Mouse (Mus musculus) ES-E14 (cell line): ENCODE results near the gene AC131692.1. TPM values are rescaled to one million over a fixed set of nuclear protein-coding genes. Genes with fewer than 3 reads are reported as not detected.

Source experiments
- DNase-seq: peaks from one replicate; pipeline ENCODE4 v3.0.0-alpha.2; 2013; ENCODE audit warnings: low read depth, low spot score
- H3K27ac ChIP-seq: 2 replicates; pipeline ENCODE4 v1.5.1; 2012; ENCODE audit warnings: low read depth, mild to moderate bottlenecking, low read length, moderate library complexity, mixed read lengths; ENCODE audit not compliant: poor library complexity, insufficient read depth, severe bottlenecking
- H3K36me3 ChIP-seq: 2 replicates; pipeline ENCODE4 v1.6.1; 2012; ENCODE audit warnings: mild to moderate bottlenecking, low read length, moderate library complexity, mixed read lengths; ENCODE audit not compliant: control insufficient read depth, poor library complexity, insufficient read depth, severe bottlenecking
- H3K4me1 ChIP-seq, 2 experiments: fragments of 150-350 bp in 1 of 2; sonication (generic) in 1 of 2; 2 replicates each; pipeline ENCODE4 v1.6.1; 2012; ENCODE audit warnings: low read length in 2 of 2, mild to moderate bottlenecking in 1 of 2, mixed read lengths in 1 of 2; ENCODE audit not compliant: control insufficient read depth in 2 of 2, insufficient read depth in 2 of 2, poor library complexity in 1 of 2
- H3K4me3 ChIP-seq, 2 experiments: fragments of 150-350 bp in 1 of 2; sonication (generic) in 1 of 2; 2 replicates each; pipeline ENCODE4 v1.5.1; 2012; ENCODE audit warnings: low read length in 2 of 2, low read depth in 1 of 2, mild to moderate bottlenecking in 1 of 2, mixed read lengths in 1 of 2; ENCODE audit not compliant: insufficient read depth in 1 of 2, poor library complexity in 1 of 2, severe bottlenecking in 1 of 2
- H3K9ac ChIP-seq: 2 replicates; pipeline ENCODE4 v1.6.1; 2012; ENCODE audit warnings: low read depth, mild to moderate bottlenecking, low read length, mixed read lengths; ENCODE audit not compliant: poor library complexity, insufficient read depth, severe bottlenecking
- H3K9me3 ChIP-seq: fragments of 150-350 bp; sonication (generic); 2 replicates; pipeline ENCODE4 v1.6.1; 2012; ENCODE audit warnings: low read depth, mild to moderate bottlenecking, low read length; ENCODE audit not compliant: control insufficient read depth, insufficient read depth
- CHD2 ChIP-seq: IDR thresholded peaks from 2 replicates; pipeline ENCODE4 v1.6.1; 2014; ENCODE audit warnings: mild to moderate bottlenecking, low read depth, low read length, inconsistent platforms
- HCFC1 ChIP-seq: IDR thresholded peaks from 2 replicates; pipeline ENCODE4 v1.6.1; 2012; ENCODE audit warnings: low read length, inconsistent platforms, borderline replicate concordance; ENCODE audit not compliant: insufficient read depth
- MAFK ChIP-seq: IDR thresholded peaks from 2 replicates; pipeline ENCODE4 v1.6.1; 2014; ENCODE audit warnings: mild to moderate bottlenecking, low read depth, low read length, inconsistent platforms; ENCODE audit not compliant: insufficient read depth
- ZC3H11A ChIP-seq: IDR thresholded peaks from 2 replicates; pipeline ENCODE4 v1.6.1; 2012; ENCODE audit warnings: low read depth, mild to moderate bottlenecking, inconsistent platforms, low read length, borderline replicate concordance
- ZNF384 ChIP-seq: IDR thresholded peaks from 2 replicates; pipeline ENCODE4 v1.6.1; 2012; ENCODE audit warnings: low read depth, low read length, inconsistent platforms
- in situ Hi-C, 2 experiments: fragments of 600-800 bp; cut with MboI; formaldehyde crosslinking; loops; one replicate each; pipeline ENCODE4 v1.15.1; 2025; ENCODE audit warnings: low sequenced_read_pairs in 2 of 2, inconsistent platforms in 1 of 2; ENCODE audit not compliant: unreplicated experiment in 2 of 2
- total RNA-seq: library from RNA; depleted of rRNA; stranded (reverse); fragments of 300-350 nt; gene quantifications from 2 replicates; pipeline ENCODE4 v1.2.3, GENCODE M21; 2012

AC131692.1 gene
- total RNA-seq, 1 experiment = 3.4 TPM

- no peak overlapping the region for H3K4me3 ChIP-seq
- no peaks in the 10 kb centered on the region for H3K9me3 ChIP-seq
- peaks cover 2 to 15% of the 10 kb centered on the region in 2 experiments; a peak in 1 of 4 replicates for H3K4me1 ChIP-seq
- no peaks in the 10 kb centered on the region for H3K36me3 ChIP-seq
- H3K9ac ChIP-seq = no peak overlapping the region
- no peak for DNase-seq
- TF ChIP-seq MAFK = no peak
- TF ChIP-seq HCFC1 = no peak
- TF ChIP-seq CHD2 = no peak
- no peak for TF ChIP-seq ZC3H11A
- no peak for TF ChIP-seq ZNF384
- in situ Hi-C loops = loop anchor here in 1 of 2 experiments (10.0 kb wide), 1 partner anchor 159 kb away; the partner anchor contains the start of gene Pola2
- no peak overlapping the region for H3K27ac ChIP-seq
Observed at GRCm38 (mm10) chr19:6123330-6123729, 29.1 kb downstream of the AC131692.1 start.

DNA sequence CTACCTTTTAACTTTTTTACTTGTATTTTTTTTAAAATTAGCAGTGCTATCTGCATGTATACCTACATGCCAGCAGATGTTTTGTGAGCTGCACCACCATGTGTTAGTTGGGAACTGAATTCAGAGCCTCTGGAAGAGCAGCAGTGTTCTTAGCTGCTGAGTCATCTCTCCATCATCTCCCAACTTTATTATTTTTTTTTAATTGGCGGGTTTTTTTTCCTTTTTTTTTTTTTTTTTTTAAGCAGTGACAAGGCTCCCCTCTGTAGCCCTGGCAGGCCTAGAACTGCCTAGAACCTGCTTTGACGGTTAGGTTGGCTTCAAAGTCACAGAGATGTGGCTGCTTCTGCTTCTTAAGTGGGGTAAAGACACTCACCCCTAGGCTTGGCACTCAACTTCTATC lies 30.7 kb downstream of the AC131692.1 start:
- Histone ChIP-seq H3K9ac (no peak overlapping the region), H3K9me3 (no peaks in the 10 kb centered on the region), H3K27ac (no peak overlapping the region), H3K4me3 (no peak overlapping the region), H3K36me3 (no peaks in the 10 kb centered on the region), H3K4me1 (peaks cover 2 to 13% of the 10 kb centered on the region in 2 experiments; a peak in 1 of 4 replicates)
- in situ Hi-C loops = loop anchor here (5.0 to 10.0 kb wide), 2 partner anchors 160 to 163 kb away; partner anchors contain the start of gene Pola2 (in 2 of the 2)
- DNase-seq = no peak
- TF ChIP-seq HCFC1 (no peak), CHD2 (no peak), MAFK (no peak), ZC3H11A (no peak), ZNF384 (no peak)

DNA sequence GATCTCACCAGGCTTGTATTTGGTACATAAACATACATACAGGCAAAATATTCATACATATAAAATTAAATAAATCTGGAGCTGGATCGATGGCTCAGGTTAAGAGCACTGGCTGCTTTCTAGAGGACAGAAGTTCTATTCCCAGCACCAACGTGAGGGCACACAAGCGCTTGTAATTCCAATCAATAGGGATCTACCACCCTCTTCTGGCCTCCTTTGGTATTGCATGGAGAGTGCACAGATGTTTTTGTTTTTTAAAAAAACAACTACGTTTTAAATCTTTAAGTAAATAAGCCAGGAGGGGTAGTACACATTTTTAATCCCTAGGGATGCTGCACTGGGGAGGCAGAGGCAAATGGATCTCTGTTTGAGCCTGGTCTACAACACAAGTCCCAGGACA lies 32.1 kb downstream of the AC131692.1 start:
- TF ChIP-seq MAFK (no peak), ZC3H11A (peak; percentile 60; the same call in 1 of the 2 replicates), HCFC1 (no peak), ZNF384 (peak; percentile 66; the same call in 1 of the 2 replicates)
- in situ Hi-C loops = loop anchor here (5.0 to 10.0 kb wide), 2 partner anchors 161 to 164 kb away; partner anchors contain the start of gene Pola2 (in 2 of the 2)
- peak; percentile 79 for DNase-seq
- Histone ChIP-seq H3K4me1 (peaks cover 0 to 9% of the 10 kb centered on the region in 2 experiments; a peak in 1 of 4 replicates), H3K9ac (no peak overlapping the region), H3K4me3 (no peak overlapping the region), H3K27ac (no peak overlapping the region), H3K36me3 (no peaks in the 10 kb centered on the region), H3K9me3 (no peaks in the 10 kb centered on the region)

- in situ Hi-C loops = loop anchor here (5.0 to 10.0 kb wide), 2 partner anchors 162 to 165 kb away; partner anchors contain the start of gene Pola2 (in 2 of the 2)
- Histone ChIP-seq H3K27ac (peak overlapping the region; percentile 34; the same call in 1 of the 2 replicates), H3K36me3 (no peaks in the 10 kb centered on the region), H3K9me3 (no peaks in the 10 kb centered on the region), H3K4me1 (peaks cover 0 to 2% of the 10 kb centered on the region in 2 experiments; a peak in 1 of 4 replicates), H3K9ac (peak overlapping the region; percentile 61; the same call in 1 of the 2 replicates), H3K4me3 (peak overlapping the region; percentile 79 to 89)
- DNase-seq = no peak
- TF ChIP-seq MAFK (no peak), ZC3H11A (no peak), HCFC1 (no peak), CHD2 (no peak), ZNF384 (no peak)
Observed at GRCm38 (mm10) chr19:6126789-6127580, 32.8 kb downstream of the AC131692.1 start.
